Mouse (Mus musculus) central nervous system, embryonic 14 days (tissue): ENCODE measurements around the gene Olfr1259. TPM values are rescaled to one million over a fixed set of nuclear protein-coding genes. Genes with fewer than 3 reads are reported as not detected.

Experiments
- polyA plus RNA-seq: library from polyadenylated mRNA; depleted of rRNA; stranded (reverse); fragments of >200 nt; gene quantifications from 2 replicates; pipeline ENCODE4 v1.2.3, GENCODE M21; 2012; rRNA removed

Olfr1259 gene
- polyA plus RNA-seq = not detected in 2 replicates

GRCm38 (mm10) chr2:89948564-89948963 lies at the start of gene Olfr1259:
Gene Olfr1259, minus strand, starts transcription at chr2:89948664.

GRCm38 (mm10) chr2:89990921-89991320 lies 42.5 kb upstream of the Olfr1259 start, which contains the start of gene Olfr1261:
Gene Olfr1261, plus strand, starts transcription at chr2:89991221.

GRCm38 (mm10) chr2:89974184-89974583 lies 25.7 kb upstream of the Olfr1259 start, which contains the start of gene Olfr1260:
Gene Olfr1260, plus strand, starts transcription at chr2:89974340.

GRCm38 (mm10) chr2:89927009-89927408 lies 21.5 kb downstream of the Olfr1259 start, which contains the start of gene Olfr1258:
Gene Olfr1258, plus strand, starts transcription at chr2:89927309.

Other genes with a start within 250 kb of the Olfr1259 start
- gene Olfr1252, start 223.7 kb downstream of the Olfr1259 start, polyA plus RNA-seq = not detected in 2 replicates
- gene Olfr1253, start 191.6 kb downstream of the Olfr1259 start, polyA plus RNA-seq = not detected in 2 replicates
- gene Olfr1254, start 155.0 kb downstream of the Olfr1259 start, polyA plus RNA-seq = not detected in 2 replicates
- gene Olfr1255, start 136.6 kb downstream of the Olfr1259 start, polyA plus RNA-seq = not detected in 2 replicates
- gene Olfr1256, start 107.1 kb downstream of the Olfr1259 start, polyA plus RNA-seq = not detected in 2 replicates
- gene Olfr48, start 100.5 kb downstream of the Olfr1259 start, polyA plus RNA-seq = 0.06 TPM in 1 of 2 replicates, not detected in the other
- gene Olfr1257, start 70.2 kb downstream of the Olfr1259 start, polyA plus RNA-seq = not detected in 2 replicates
- gene Olfr1258, start 21.4 kb downstream of the Olfr1259 start, polyA plus RNA-seq = not detected in 2 replicates
- gene Olfr1260, start 25.7 kb upstream of the Olfr1259 start, polyA plus RNA-seq = not detected in 2 replicates
- not detected in 2 replicates for gene Olfr1261, start 42.6 kb upstream of the Olfr1259 start, polyA plus RNA-seq
- not detected in 2 replicates for gene Olfr1262, start 51.5 kb upstream of the Olfr1259 start, polyA plus RNA-seq
- not detected in 2 replicates for gene Olfr1263, start 63.5 kb upstream of the Olfr1259 start, polyA plus RNA-seq
- gene Olfr1264, start 76.9 kb upstream of the Olfr1259 start, polyA plus RNA-seq = not detected in 2 replicates
- not detected in 2 replicates for gene Olfr1265, start 86.7 kb upstream of the Olfr1259 start, polyA plus RNA-seq
- gene Olfr140, start 114.9 kb upstream of the Olfr1259 start, polyA plus RNA-seq = not detected in 2 replicates
- not detected in 2 replicates for gene Olfr1269, start 172.7 kb upstream of the Olfr1259 start, polyA plus RNA-seq
- gene Olfr32, start 193.6 kb upstream of the Olfr1259 start, polyA plus RNA-seq = 0.06 TPM in 1 of 2 replicates, not detected in the other
- not detected in 2 replicates for gene Olfr1270, start 204.4 kb upstream of the Olfr1259 start, polyA plus RNA-seq